Mouse (Mus musculus): Measurements from ENCODE around the gene Wwp2.

- TF ChIP-seq CTCF (IDR thresholded peaks at IDR 0.05; ENCODE audit: low read depth, low read length) (no peak), POLR2A (IDR thresholded peaks at IDR 0.05; ENCODE audit: extremely low read depth, insufficient read depth, low read length) (no peak)
Observed at GRCm38 (mm10) chr8:107491831-107492230, 55.7 kb downstream of the Wwp2 start.
